Mouse (Mus musculus): ENCODE results near the gene Krtdap.
"Not testable (repeated sequence)": the region's sequence is repeated elsewhere in the genome, so short reads cannot be mapped to it uniquely, and the experiment has no call there.

Gene Krtdap

DNA sequence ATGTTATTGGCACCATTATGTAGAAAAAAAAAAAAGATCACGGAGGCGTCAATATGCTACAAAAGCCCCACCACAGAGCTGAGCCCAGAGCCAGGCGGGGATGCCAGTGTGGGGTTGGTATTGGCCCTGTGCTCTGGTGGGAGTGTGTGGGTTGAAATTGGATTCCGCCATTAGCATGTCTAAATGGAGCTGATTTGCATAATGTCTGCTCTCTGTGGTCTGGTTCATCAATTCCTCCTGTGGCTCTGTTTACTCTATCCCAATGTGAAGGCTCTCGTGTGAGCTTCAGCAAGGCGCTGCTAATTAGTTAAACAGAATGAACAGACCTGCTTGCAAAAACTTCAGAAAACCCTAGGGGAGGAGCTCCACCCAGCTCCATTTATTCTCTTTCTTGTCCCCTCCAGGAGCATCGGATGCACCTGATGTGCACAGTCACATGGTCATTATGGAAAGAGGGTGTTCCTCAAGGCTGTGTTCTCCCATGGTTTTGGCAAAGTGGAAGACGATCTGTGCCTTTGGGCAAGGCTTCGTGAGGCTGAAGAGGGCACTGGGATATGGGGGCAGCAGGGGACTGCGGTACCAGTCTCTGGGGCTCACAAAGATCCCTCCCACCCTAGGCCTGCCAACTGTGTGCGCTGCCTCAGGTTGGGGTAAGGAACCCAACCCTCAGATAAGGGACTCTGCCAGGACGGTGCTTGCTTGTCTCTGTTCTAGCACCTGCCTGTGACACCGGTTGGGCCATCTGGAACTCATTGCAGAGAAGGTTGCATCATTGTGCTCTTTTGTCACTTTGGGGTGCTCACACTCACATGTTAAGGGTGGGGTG is 1.8 kb upstream of the Krtdap start:
- no peak for DNase-seq (ENCODE audit: low spot score in 2 of 2)

DNA sequence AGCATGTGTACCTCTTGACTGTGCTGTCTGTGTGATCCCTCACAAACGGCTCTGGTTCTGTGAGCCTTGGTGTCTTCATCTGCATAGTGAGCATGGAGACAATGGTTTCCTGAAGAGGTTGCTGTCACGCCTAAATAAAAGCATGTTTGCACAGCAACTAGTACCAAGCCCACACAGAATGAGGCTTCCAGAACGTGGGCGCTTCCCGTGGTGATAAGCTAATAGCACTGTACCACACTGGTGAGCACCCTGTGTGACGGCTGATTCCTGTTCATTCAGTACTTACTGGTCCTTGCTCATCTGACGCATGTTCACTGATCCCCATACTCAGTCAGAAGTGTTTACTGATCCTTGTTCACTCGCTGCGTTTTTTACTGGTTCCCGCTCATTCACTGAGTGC is 2.4 kb downstream of the Krtdap start:
- DNase-seq (ENCODE audit: low spot score in 2 of 2): no peak

DNA sequence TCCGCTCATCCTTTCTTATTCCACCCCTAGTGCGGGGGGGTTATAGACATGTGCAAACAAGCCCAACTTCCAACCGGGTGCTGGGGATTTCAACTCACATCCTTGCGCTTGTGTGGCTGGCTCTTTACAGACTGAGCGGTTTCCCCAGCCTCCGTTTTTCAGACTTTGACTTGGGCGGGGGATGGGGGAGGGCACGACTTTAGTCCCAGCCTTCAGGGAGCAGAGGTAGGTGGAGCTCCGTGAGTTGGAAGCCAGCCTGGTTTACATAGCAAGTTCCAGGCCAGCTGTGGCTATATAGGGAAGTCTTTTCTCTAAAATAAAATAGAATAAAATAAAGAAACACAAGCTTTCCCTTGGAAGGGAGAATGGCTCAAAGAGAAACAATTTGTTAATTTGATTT is 4.2 kb downstream of the Krtdap start:
- no peak for DNase-seq (ENCODE audit: low spot score in 2 of 2)

DNA sequence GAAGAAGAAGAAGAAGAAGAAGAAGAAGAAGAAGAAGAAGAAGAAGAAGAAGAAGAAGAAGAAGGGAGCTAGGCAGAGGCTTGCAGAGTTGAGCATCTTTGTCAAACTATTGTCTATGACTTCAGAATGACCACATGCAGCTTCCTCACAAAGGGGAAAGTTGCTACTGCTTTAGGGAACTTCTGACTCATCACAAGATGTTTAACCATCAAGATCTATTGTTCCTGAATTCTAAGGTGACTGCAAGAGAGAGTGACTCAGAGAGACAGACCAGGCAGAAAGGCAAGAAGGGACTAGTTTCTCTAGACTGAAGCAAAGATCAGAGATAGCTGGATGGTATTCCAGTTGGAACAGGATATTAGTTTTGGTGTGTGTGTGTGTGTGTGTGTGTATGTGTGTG is 7.2 kb downstream of the Krtdap start:
- DNase-seq (ENCODE audit: low spot score in 2 of 2): no peak

DNA sequence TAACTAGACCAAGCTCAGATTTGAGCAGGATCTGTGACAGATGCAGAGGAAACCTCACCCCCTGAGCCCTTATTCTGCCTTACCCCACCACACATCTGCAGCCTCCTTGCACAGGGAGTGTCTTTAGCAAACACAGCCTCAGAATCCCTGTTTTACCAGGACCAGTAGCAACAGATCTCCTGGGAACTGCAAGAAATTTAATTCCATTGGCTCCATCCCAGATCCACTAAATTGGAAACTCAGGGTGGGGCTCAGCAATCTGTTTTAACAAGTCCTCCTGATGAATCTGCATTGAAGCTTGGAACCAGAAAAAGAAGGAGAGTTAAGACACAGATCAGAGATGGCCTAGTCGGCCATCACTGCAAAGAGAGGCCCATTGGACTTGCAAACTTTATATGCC is 9.1 kb downstream of the Krtdap start:
- DNase-seq (ENCODE audit: low spot score in 2 of 2): no peak

DNA sequence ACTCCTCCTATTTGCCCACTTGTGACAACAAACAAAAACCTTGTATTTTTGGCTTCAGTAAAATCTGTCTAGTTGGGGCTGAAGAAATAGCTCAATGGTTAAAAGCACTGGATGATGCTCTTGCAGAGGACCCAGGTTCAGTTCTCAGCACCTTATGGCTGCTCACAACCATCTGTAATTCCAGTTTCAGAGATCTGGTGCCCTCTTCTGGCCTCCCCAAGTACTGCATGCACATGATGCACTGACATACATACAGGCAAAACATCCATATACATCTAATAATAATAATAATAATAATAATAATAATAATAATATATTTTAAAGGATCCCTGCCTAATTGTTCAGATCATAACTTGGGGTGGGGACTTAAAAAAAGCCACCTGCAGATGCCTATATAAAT is 13.0 kb downstream of the Krtdap start:
- DNase-seq (ENCODE audit: low spot score in 2 of 2): no peak

DNA sequence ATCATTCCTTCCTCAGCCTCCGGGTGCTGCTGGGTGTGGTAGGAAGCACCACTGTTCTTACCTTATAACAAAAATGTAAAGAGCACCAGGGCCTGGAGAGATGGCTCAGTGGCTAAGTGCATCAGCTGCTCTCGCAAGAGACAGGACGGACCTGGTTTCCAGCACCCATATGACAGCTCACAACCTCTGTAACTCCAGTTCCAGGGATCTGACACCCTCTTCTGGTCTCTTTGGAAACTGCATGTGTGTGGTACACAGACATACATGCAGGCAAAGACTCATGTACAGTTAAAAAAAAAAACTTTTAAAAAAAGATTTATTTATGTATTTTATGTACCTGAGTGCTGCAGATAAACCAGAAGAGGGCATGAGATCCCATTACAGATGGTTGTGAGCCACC is 15.6 kb downstream of the Krtdap start:
- no peak for DNase-seq (ENCODE audit: low spot score in 2 of 2)

DNA sequence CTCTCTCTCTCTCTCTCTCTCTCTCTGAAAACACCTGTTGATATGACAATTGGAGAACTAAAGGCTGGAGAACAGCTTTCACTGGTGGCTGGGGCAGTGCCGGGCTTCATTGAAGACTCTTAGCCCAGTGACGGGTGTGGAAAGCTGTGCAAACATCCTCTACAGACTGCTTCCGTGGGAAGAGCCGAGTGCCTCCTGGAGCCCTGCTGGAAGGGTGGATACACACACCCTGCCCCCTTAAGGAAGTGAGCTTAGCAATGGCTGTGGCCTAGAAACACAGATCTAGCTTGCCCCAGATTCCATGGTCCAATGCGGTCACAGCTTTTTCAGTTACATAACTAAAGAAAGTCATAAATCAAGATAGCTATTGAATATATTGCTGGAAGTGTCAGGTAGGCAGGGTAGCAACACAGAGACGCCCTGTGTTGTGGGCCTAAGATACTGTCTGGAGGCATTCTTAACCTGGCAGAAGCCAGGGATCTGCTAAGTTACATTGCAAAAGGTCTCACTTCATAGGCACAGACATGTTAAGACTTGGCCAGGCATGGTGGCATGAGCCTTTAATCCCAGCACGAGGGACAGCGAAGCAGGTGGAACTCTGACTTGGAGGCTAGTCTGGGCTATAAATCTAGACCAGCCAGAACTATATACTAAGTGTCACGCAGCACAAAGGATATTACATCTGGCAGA is 16.5 kb downstream of the Krtdap start:
- peak in 1 of 2 experiments; percentile 22 for DNase-seq (ENCODE audit: low spot score in 2 of 2)

DNA sequence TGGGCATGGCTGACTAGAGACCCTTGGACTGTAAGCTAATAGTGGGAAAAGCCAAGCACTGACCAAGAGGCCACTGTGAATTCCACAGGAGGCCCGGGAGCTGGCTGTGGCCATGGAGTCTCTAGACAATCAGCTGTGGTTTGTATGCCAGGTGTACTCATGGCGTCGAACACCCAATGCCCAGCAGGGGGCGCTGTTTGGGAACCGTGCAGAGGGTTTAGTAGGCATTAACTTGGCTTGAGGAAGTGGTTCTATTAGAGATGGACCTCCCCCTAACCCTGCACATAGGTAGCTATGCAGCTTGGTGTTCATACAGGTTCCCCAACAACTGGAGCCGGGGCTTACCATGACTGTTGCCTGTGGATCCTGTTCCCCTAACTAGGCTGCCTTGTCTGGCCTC is 18.2 kb downstream of the Krtdap start:
- DNase-seq (ENCODE audit: low spot score in 2 of 2): no peak

DNA sequence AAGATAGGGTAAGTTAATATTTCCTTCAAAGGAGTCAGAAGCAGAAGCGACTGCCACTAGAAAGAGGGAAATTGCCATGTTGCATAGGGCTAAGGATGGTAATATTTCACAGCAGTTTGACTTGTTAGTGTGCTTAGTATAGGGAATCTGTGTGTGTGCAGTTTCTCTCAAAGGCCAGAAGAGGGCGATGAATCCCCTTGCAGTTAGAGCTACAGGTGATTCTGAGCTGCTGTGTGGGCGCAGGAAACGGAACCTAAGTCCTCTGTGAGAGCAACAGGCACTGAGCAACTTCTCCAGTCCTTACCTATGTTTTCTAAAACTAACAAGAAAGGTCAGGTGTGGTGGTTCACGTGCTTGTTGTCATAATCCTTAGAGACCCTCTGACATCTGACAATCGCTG is 22.6 kb downstream of the Krtdap start:
- DNase-seq (ENCODE audit: low spot score in 2 of 2): no peak

DNA sequence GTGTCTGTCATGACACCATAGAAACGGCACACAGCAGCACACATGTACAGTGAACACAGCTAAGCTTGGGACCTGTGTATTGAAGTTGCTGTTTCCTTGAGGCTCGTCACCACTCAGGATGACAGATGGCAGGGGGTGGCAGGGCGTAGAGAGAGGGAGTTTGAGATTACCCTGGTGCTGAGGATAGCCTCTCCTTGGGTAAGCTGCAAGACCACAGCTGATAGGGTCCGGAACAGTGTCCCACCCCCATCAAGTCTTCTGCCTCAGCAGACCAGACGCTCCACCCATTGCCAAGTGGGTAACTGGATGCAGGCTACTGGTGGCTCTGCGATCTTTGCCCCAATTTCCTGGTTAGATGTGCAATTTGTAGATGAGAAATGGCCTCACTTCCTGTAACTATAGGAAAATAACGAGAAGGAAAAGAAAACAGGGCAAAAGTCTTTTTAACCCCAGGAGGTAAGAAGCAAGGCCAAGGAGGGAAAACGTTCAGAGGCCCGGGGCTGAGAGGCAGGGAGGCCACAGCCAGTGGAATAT is 24.1 kb downstream of the Krtdap start:
- DNase-seq (ENCODE audit: low spot score in 2 of 2): peak in 1 of 2 experiments; percentile 12

DNA sequence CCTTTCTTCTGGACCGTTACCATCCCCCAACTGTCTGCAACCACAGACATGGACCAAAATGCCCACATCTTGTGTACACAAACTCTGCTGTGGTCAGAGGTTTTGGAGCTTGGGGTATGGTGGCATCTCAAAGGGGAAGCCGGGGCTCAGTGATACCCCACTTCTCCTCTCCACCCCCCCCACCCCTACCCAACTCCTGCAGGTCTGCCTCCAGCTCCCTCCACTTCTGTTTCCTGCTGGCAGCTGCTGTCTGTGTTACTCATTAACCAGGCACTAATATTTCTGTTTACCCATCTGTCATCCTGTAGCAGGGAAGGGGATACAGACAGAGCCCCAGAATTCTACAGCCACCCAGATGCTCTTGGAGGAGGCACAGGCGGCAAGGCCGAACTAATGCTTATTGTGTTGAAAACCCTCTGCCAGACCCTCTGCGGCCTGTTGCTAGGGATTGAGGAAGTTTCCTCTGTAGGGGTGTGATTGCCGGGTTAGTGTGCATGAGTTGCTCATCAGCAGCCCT is 24.7 kb downstream of the Krtdap start:
- no peak for DNase-seq (ENCODE audit: low spot score in 2 of 2)

DNA sequence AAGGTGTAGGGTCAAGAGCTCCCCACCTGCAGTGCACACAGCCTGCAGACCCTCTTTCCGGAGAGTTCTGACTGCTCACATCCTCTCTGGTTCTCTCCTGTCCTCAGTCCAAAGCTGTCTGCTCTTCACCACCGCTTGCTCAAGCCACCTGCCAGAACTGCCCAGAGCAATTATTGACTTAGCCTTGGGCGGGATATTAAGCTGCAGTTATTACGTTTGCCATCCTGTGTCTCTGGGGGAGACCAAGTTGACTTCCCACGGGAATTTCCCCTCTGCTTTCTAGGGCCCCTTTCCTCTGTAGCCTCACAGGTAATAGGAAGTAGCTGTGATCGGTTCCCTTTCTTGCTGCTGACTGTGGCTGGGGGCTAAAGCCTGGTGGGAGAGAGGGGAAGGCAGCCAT is 32.4 kb downstream of the Krtdap start:
- DNase-seq (ENCODE audit: low spot score in 2 of 2): no peak

DNA sequence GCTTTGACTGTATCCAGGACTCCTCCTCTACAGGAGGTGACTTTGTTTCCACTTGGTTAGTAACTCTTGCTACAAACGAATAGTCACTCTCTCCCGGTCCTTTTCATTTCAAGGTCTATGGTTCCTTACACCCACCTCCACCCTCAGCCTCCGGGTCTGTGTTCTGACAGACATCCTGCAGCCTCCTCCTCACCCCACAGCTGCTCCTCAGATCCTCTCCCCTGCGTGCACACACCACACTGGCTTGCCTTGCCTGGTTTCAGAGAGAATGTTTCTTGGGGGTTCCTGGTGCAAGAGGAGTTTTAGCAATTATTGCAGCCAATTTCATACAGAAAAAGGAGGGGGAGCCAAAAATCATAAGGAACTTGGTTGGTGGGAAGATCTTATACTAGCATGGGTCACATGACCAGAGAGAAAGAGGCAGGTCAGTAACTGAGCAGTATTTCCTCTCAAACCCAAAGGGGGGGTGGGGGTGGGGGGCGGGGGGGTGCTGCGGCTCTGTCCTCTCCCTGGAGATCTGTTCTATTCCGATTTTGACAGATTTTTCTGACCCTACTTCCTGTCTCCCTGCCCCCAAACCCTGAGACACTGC is 33.3 kb downstream of the Krtdap start:
- DNase-seq (ENCODE audit: low spot score in 2 of 2): no peak

DNA sequence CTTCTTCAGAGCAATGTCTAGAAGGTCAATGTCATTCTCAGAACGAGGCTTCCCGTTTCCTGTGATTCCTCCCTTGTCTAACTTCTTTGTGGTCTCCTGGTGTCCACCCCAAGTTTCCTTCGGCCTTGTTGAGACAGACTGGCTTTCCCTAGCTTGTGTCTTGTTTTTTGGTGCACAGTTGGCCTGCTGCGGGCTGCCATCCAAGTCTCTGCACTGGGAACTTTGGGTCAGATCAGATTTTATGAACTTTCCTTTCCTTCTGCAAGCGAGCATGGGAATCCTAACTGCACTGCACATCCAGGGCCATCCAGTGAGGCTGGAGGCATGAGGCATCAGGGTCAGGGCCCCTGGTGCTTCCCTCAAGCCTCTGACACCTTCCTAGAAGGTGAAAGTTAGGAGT is 33.8 kb downstream of the Krtdap start:
- DNase-seq (ENCODE audit: low spot score in 2 of 2): peak in 1 of 2 experiments; percentile 19

DNA sequence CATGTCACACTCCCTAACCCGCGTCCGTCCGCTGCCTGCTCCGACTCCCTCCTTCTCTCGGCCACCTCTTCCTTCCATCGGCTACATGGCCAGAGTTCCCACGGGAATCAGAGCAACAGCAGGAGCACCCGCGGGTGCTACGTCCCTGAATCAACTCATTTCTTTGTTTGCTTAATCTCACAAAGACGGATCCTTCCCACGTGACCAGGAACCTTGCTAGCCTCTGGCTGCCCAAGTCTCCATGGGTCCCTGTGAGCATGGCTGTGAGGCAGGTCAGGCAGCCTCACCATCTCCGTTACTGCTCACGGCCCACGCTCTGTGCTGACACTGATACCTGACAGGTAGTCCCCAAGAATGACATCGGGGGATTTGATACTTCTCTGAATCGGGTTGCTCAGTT is 36.0 kb downstream of the Krtdap start, which contains the start of gene Ffar2:
TSS of gene Ffar2 (minus strand) at position 101 of the 400 bp plus-strand sequence.
- DNase-seq (ENCODE audit: low spot score in 2 of 2): no peak

DNA sequence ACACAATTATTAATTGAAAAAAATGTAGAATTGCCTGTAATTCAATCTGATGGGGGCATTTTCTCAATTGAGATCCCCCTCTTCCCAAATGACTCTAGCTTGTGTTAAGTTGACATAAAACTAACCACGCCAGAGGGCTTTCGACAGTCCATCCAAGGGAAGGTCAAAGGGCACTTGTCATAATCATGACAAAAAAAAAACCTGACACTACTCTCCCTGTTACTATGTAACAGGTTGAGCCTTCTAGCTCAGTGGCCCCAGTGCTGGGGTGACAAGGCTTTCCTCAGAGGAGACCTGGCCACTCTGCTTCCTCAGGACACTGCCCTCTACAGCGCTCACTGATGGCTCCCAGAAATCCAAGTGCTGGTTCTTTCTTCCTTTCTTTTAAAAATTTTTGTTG is 36.6 kb downstream of the Krtdap start:
- no peak for DNase-seq (ENCODE audit: low spot score in 2 of 2)

DNA sequence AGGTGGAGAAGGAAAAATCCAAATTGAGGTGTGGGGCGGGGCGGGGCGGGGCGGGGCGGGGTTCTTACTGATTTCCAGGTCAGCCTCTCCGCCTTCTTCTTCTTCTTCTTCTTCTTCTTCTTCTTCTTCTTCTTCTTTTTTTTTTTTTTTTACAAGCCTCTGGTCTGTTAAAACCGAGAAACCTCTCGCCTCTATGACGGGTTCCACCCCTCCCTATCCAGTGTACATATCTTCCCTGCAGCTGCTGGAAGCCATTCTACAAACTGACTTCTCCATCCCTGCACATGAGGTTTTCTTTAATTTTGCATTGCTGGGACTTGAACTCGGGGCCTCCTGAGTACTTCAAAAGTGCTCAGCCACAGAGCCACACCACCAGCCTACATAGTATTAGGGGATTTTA is 39.0 kb downstream of the Krtdap start:
- no peak for DNase-seq (ENCODE audit: low spot score in 2 of 2)

DNA sequence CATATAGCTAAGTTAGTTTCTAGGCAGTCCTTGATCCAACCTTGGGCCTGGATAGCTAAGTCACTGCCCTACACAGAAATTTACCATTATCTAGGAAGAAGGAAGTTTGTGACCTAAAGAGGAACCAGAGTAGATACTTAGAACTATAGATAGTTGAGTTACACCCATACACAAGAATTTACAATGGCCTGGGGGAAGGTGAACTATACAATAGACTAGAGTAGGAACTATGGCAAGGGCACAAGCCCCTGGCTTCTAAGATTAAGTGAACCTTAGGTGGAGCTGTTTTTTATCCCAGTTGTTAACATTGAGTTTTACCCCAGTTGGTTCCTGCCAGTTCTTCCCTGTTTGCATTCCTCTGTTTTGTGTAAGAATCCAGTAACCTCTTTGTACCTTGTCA is 41.2 kb downstream of the Krtdap start:
- DNase-seq (ENCODE audit: low spot score in 2 of 2): not testable (repeated sequence)

DNA sequence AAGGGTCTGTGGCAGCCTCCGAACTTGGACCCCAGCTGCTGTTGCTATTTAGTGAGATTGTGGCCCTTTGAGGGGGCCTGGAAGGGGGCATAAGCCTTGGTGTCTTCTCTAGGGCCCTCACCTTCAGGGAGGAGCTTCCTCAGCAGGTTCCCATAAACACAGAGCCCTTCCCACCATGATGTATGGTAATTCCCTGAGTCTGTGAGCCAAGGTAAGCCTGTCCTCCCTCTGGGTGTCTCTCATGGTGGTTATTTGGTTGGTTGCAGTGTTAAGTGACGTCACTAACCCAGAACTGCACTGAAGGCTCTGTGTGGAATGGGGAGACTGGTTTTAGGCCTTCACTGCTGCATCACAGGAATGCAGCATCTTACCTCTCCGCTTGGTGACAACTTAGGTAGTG is 41.7 kb downstream of the Krtdap start:
- DNase-seq (ENCODE audit: low spot score in 2 of 2): no peak

DNA sequence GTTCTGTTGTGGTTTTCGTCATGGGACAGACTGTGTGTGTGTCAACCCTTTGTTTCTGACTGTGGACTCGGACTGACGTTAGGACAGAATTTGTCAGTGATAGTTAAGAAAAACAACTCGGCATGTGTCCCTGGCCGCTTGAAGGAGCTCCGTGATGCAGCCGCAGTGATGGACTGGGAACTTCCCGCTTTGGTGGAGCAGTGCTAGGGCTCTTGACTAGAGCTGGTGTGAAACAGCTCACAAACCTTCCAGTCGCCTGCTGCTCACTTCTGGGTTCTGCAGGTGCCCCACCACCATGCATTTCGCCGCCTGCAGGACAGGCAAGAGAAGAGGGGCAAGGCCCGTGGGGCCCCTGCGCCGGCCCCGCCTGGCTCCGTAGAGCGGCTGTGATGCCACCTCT is 44.6 kb downstream of the Krtdap start:
- DNase-seq (ENCODE audit: low spot score in 2 of 2): no peak

DNA sequence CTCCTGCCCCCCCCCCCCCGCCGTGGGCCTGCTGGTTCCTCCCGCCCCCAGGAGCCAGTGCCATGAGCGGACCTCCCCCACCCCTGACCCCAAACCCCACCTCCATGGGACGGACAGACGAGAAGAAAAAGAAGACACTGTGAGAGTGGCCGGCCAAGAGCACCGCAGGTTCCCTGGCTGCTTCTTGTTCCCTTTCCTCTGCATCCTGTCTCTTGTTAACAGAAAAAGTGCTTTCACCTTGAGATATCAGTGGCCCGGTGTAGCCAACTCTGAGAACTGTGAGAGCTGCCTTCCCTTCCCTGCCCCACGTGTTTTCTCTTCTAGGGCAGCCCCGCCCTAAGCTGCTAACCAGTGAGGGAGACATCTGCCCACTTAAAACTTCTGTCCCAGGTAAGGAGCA is 45.0 kb downstream of the Krtdap start:
- DNase-seq (ENCODE audit: low spot score in 2 of 2): not testable (repeated sequence)

Data from urinary bladder, postnatal 36 days (tissue).